Mouse (Mus musculus): ENCODE measurements at regions not wholly inside any gene's neighbourhood (a gene's known extent, or its start where the extent isn't known, plus 50 kb on each side); places are given as distances from the start of the nearest gene placed in this dataset.

DNA sequence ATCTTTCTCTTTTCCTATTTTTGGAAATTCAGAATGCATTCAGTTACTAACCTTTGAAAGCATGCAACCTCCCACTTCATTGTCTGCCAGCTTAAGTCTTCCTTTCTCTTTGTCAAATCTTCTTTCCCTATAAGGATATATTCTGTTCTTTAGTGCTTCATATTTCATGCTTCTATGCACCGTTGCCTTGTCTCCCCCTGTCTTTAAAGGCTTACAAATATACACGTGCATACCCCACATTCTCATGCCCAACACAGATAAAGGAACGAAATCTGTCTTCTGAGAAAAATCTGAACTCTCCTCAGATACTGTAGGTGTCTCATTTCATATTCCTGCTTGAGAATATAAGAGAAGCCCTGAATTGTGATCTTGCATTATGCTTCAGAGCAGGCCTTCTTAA is 167.9 kb upstream of the Dph6 start:
- TF ChIP-seq CTCF (IDR thresholded peaks at IDR 0.05; ENCODE audit: low read depth) (no peak), EP300 (IDR thresholded peaks at IDR 0.05; ENCODE audit: low read depth) (no peak)
